Mouse (Mus musculus) cerebellum, postnatal 36 days (tissue): Measurements from ENCODE around the gene Vmn1r49.
"Not testable (repeated sequence)": the region's sequence is repeated elsewhere in the genome, so short reads cannot be mapped to it uniquely, and the experiment has no call there.

Source experiments
- DNase-seq, 2 experiments: peaks; one replicate each; pipeline ENCODE4 v3.0.0; 2021 to 2022; ENCODE audit warnings: mixed read lengths in 2 of 2

Gene Vmn1r49

GRCm38 (mm10) chr6:90078406-90078805, at the start of gene Vmn1r49:
Gene Vmn1r49, minus strand, starts transcription at chr6:90078506.
- DNase-seq, result no peak

DNA sequence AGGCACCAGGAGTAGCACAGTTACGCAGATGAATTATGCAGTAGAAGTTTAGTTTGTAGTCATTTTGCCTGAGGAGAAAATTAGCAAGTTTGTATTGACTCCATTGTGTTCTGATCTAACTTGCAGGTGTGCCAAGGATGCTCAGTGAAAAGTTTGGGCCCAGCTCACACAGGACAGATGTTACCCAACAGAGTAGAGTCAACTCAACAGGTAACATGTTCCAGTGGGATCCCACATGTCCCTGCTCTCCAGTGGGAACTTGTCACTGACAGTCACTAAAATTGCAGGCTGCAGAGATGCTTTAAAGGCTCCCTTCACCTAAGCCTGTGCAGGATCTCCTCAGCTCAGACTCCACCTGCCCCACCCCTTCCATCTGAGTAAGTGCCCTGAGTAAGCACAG, 44.0 kb upstream of the Vmn1r49 start, which contains the start of gene Vmn1r51:
Gene Vmn1r51 (plus strand): TSS at position 301 of the 400 bp plus-strand sequence.
- DNase-seq, result not testable (repeated sequence)

DNA sequence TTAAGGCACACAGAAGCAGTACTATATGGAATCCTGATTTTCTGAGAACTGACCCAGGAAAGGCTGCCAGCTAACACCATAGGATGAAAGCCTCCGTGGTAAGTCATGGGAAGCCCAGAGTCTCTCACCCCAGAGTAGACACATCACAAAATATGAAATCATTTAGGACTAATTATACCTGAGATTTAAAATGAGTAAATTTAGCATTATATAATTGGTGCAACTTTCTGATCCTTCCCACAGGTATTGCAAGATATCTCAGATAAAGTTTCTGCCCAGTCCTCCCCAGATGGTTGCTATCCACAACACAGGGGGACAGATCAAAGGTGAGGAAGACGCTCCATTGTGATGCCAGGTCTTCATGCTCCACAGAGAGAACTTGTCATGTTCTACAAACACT, 22.8 kb upstream of the Vmn1r49 start, which contains the start of gene Vmn1r50:
Gene Vmn1r50 (plus strand): TSS at position 301 of the 400 bp plus-strand sequence.
- no peak for DNase-seq

GRCm38 (mm10) chr6:90100566-90100965, 22.3 kb upstream of the Vmn1r49 start:
- DNase-seq, result no peak

DNA sequence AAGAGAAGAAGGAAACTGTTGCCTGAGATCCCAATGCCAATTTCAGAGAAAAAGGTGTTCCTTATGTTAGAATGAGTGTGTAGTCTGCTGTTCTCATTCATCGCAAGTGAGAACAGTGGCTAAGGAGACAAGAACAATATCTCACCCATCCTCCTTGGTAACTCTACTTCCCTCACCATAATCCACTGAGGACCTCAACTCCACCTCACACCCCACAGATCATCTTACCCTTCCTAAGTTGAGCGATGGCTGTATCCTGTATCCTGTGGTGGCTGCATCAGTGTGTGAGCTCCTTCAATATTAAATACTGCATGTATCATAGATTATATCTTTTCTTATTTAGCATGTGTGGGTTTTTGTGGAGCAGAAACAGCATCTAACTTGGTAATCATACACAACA, 41.6 kb downstream of the Vmn1r49 start, which contains the start of gene Vmn1r48:
Gene Vmn1r48 (minus strand): TSS at position 101 of the 400 bp plus-strand sequence.
- not testable (repeated sequence) for DNase-seq
